Mouse (Mus musculus) G1E (cell line): ENCODE measurements around the gene Cnga3.

Experiments
- CTCF ChIP-seq: IDR thresholded peaks from 2 replicates; pipeline ENCODE4 v1.5.1; 2012; ENCODE audit warnings: low read depth, low read length, inconsistent platforms, mixed read lengths
- GATA1 ChIP-seq: IDR thresholded peaks from 2 replicates; pipeline ENCODE4 v1.6.1; 2012; ENCODE audit warnings: borderline replicate concordance, low read length, inconsistent platforms, mixed read lengths
- GATA2 ChIP-seq: IDR thresholded peaks from 2 replicates; pipeline ENCODE4 v1.6.1; 2012; ENCODE audit warnings: low read depth, low read length, inconsistent platforms, borderline replicate concordance
- POLR2AphosphoS5 ChIP-seq: IDR thresholded peaks from 2 replicates; pipeline ENCODE4 v1.6.1; 2012; ENCODE audit warnings: low read depth, low read length, inconsistent platforms; ENCODE audit not compliant: insufficient replicate concordance
- TAL1 ChIP-seq: conservative IDR thresholded peaks from 2 replicates; pipeline ENCODE4 v1.6.1; 2012; ENCODE audit warnings: low read depth, low read length, inconsistent platforms, mixed read lengths

- TF ChIP-seq TAL1, result no peak
- no peak for TF ChIP-seq CTCF
- no peak for TF ChIP-seq GATA1
- TF ChIP-seq POLR2AphosphoS5, result no peak
- TF ChIP-seq GATA2, result no peak
Observed at GRCm38 (mm10) chr1:37219593-37219992, 5.4 kb downstream of the Cnga3 start.
